Mouse (Mus musculus) stomach, embryonic 14.5 days (tissue): ENCODE measurements around the gene Gm10320. TPM values are rescaled to one million over a fixed set of nuclear protein-coding genes. Genes with fewer than 3 reads are reported as not detected.

Experiments
- ATAC-seq: fragments of 200-750 bp; cut with Nextera tagmentation; 2 replicates; pipeline ENCODE4 v1.8.0; 2017; ENCODE audit warnings: low read depth, moderate TSS enrichment; ENCODE audit not compliant: insufficient number of reproducible peaks, insufficient read depth, low FRiP score
- H3K27ac ChIP-seq: fragments of 300-500 bp; sonication (generic); 2 replicates; pipeline ENCODE4 v1.5.1; 2014; ENCODE audit warnings: mild to moderate bottlenecking, low read length, moderate library complexity, mixed read lengths
- H3K27me3 ChIP-seq: fragments of 300-500 bp; sonication (generic); 2 replicates; pipeline ENCODE4 v1.6.1; 2014; ENCODE audit warnings: low read length, control low read depth, mixed read lengths; ENCODE audit not compliant: control insufficient read depth, insufficient read depth
- H3K36me3 ChIP-seq: fragments of 300-500 bp; sonication (generic); 2 replicates; pipeline ENCODE4 v1.6.1; 2014; ENCODE audit warnings: mild to moderate bottlenecking, control low read depth, low read length, moderate library complexity, mixed read lengths; ENCODE audit not compliant: control insufficient read depth, insufficient read depth
- H3K4me1 ChIP-seq: fragments of 300-500 bp; sonication (generic); 2 replicates; pipeline ENCODE4 v1.6.1; 2014; ENCODE audit warnings: low read length, control low read depth, mixed read lengths; ENCODE audit not compliant: control insufficient read depth, insufficient read depth
- H3K4me2 ChIP-seq: fragments of 300-500 bp; sonication (generic); replicated peaks from 2 replicates; pipeline ENCODE4 v1.6.1; 2014; ENCODE audit warnings: low read depth, low read length, control low read depth
- H3K4me3 ChIP-seq: fragments of 300-500 bp; sonication (generic); 2 replicates; pipeline ENCODE4 v1.5.1; 2014; ENCODE audit warnings: low read depth, low read length, control low read depth
- H3K9ac ChIP-seq: fragments of 300-500 bp; sonication (generic); replicated peaks from 2 replicates; pipeline ENCODE4 v1.6.1; 2014; ENCODE audit warnings: low read depth, mild to moderate bottlenecking, control low read depth, low read length, moderate library complexity, mixed read lengths
- H3K9me3 ChIP-seq: fragments of 300-500 bp; sonication (generic); 2 replicates; pipeline ENCODE4 v1.6.1; 2016; ENCODE audit warnings: low read depth, low read length, control low read depth; ENCODE audit not compliant: control insufficient read depth
- WGBS: fragments of 180-500 bp; shearing (Covaris S2); extraction: QIAGEN DNeasy Blood & Tissue Kit; methylation state at CpG from one replicate; pipeline ENCODE4 v1.1.7; 2014; 5-methylcytosine and 5-hydroxymethylcytosine counted together
- polyA plus RNA-seq: library from polyadenylated mRNA; unstranded; fragments of >200 nt; fragmentation: Nextera tagmentation; extraction: Ambion mirVana; gene quantifications from 2 replicates; pipeline ENCODE4 v1.2.1, GENCODE M21; 2014

Gm10320 gene
- polyA plus RNA-seq, 1 experiment from 2014 or later: 1.2 TPM

DNA sequence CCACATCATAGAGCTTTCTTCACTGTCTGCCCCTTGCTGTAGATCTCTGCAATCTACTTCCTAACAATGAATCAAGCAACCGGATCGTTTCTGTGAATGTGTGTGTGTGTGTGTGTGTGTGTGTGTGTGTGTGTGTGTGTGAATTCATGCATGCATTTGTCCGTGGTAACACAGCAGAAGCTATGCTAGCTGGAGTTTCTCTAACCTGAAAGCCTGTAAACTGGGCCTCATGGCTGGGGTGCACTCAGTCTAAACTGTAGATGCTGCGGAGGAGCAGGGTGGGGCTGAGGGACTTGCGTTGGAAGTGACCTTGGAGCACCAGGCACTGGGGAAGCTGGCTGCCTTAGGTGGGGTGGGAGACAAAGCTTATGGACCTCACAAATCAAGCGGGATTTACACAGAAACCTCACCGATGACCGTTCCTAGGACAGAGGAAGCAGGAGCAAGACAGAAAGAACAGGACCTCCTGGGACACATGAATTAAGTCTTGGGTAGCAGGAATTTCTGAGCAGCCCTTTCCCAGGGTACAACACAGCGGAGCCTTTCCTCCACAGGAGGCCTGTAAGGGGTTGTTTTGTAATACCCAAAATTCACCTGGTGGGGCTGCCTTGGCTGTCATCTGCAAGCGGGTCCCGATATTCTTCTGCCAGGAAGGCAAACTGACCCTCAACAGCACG is 41.0 kb upstream of the Gm10320 start:
- Histone ChIP-seq H3K4me3 (no peak overlapping the region), H3K9me3 (no peaks in the 10 kb centered on the region), H3K27ac (no peak overlapping the region), H3K27me3 (no peaks in the 10 kb centered on the region), H3K36me3 (no peaks in the 10 kb centered on the region), H3K4me2 (no peak overlapping the region), H3K4me1 (peaks cover 18% of the 10 kb centered on the region; the same call in 1 of the 2 replicates), H3K9ac (no peak overlapping the region)
- no peak for ATAC-seq
- 44% methylated on average over 12 of the region's 12 CpGs for WGBS

DNA sequence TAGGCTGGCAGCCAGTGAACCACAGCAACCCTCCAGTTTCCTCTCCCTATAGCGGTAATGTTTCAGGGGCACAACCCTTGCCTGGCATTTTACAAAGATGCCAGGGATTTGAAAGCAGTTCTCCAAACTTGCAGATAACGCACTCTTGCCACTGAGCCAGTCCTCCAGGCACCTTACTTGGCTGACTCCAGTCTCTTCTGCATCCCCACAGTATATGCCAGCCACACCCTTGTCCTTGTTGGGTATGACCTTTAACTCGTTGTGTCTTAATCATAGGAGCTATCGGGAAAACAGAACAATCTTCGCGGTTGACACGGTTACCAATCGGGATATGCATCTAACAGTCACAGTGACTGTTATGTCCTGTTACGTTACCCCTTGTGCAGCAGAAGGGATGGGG is 40.2 kb upstream of the Gm10320 start:
- no peak for ATAC-seq

DNA sequence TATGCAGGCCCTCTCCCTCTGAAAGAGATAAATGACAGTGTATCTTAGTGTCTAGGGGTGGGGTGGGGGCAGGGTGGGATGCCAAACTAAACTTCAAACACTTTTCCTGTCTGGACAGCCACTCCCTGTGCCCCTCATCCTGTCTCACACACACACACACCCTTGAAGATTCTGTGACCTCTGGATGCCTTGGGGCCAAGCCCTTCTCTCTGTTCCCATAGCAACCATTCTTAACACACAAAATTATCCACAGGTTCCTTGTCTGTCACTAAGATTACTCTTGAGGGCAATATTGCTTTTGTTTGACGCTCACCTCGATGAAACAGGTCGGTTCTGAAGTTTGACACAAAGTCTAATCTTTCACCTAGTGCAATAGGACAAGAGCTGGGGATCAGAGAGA is 39.5 kb upstream of the Gm10320 start:
- 25% methylated on average over 3 of the region's 3 CpGs for WGBS
- no peaks in the 10 kb centered on the region for H3K36me3 ChIP-seq
- H3K4me2 ChIP-seq: no peak overlapping the region
- H3K27me3 ChIP-seq: no peaks in the 10 kb centered on the region
- H3K9ac ChIP-seq: no peak overlapping the region
- peaks cover 18% of the 10 kb centered on the region; the same call in 1 of the 2 replicates for H3K4me1 ChIP-seq
- ATAC-seq: no peak
- no peaks in the 10 kb centered on the region for H3K9me3 ChIP-seq
- H3K4me3 ChIP-seq: no peak overlapping the region
- no peak overlapping the region for H3K27ac ChIP-seq

More for the DNA sequence above, 40.2 kb upstream of the Gm10320 start:
- H3K4me2 ChIP-seq: no peak overlapping the region
- H3K9ac ChIP-seq: no peak overlapping the region
- no peak overlapping the region for H3K27ac ChIP-seq
- H3K9me3 ChIP-seq: no peaks in the 10 kb centered on the region
- no peaks in the 10 kb centered on the region for H3K27me3 ChIP-seq
- no peak overlapping the region for H3K4me3 ChIP-seq
- peaks cover 18% of the 10 kb centered on the region; the same call in 1 of the 2 replicates for H3K4me1 ChIP-seq
- 85% methylated on average over 9 of the region's 9 CpGs for WGBS
- no peaks in the 10 kb centered on the region for H3K36me3 ChIP-seq

DNA sequence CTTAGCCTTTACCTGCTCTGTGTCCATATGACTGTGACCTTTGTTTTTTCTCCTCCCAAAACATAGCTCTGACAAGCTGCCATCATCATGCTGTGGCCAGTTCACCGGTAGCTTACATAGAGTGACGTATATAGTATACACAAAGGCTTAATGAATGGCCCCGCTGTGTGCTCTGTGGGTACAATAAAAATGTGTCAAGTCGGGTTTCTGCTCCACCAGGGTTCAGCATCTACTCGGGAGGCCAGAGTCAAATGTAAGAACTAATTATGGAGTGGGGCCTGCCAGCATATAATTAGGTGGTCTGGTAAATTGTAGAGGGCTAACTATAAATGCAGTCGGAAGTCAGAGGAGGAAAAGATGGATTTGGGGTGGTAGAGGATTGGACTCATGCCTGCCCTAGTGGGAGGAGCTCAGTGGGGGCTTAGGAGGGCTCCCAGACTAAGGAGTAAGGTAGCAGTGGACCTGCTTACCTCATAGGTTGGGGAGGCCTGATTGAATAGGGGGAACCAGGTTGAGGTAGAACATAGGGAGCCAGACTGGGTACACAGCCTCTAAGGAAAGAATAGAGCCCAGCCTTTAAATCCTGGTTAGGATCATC is 32.0 kb upstream of the Gm10320 start:
- no peak overlapping the region for H3K4me3 ChIP-seq
- H3K4me1 ChIP-seq: no peaks in the 10 kb centered on the region
- no peaks in the 10 kb centered on the region for H3K9me3 ChIP-seq
- no peak overlapping the region for H3K4me2 ChIP-seq
- 37% methylated on average over 6 of the region's 6 CpGs for WGBS
- H3K9ac ChIP-seq: no peak overlapping the region
- H3K36me3 ChIP-seq: no peaks in the 10 kb centered on the region
- H3K27me3 ChIP-seq: no peaks in the 10 kb centered on the region
- H3K27ac ChIP-seq: no peak overlapping the region
- ATAC-seq: no peak

DNA sequence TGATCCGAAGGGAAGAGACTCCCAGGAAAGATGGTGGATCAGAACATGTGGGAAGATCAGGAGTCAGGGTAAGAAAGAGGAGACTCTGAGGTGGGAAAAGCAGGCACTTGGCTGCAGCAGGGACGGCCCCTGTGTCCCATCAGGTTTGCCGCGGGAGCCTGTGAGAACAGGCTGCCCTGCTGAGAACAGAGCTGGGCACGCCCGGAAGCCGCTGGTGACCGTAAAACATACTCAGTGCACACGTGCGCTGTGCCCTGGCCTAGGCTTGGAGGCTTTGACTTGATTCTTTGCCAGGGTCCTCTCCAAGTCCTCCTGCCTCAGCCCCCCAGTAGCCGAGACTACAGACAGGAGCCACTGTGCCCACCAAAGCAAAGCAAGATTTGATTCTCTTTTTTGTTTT is 26.5 kb upstream of the Gm10320 start:
- Histone ChIP-seq H3K4me1 (no peaks in the 10 kb centered on the region), H3K4me3 (no peak overlapping the region), H3K27ac (no peak overlapping the region), H3K9me3 (no peaks in the 10 kb centered on the region), H3K9ac (no peak overlapping the region), H3K27me3 (no peaks in the 10 kb centered on the region), H3K36me3 (no peaks in the 10 kb centered on the region), H3K4me2 (no peak overlapping the region)
- ATAC-seq: no peak
- WGBS: 24% methylated on average over 11 of the region's 11 CpGs

DNA sequence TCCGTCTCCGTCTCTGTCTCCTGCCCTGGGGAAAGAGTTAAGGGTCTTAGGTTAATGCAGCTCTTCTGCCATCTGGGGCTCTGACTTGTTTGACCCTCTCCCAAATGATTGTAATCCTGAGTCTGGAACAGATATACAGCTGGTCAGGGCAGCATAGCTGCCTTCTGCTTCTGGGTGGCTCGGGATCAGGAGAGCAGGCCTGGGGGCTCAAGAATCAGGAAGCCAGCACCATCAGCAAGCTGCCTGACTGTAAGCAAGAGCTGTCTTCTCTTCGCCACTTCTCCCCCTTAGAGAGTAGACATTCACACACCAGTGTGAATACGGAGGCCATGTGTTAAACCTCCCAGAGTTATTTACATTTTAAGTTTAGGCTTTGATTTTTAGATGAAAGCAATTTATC is 25.9 kb upstream of the Gm10320 start:
- no peaks in the 10 kb centered on the region for H3K27me3 ChIP-seq
- H3K4me1 ChIP-seq: no peaks in the 10 kb centered on the region
- no peak overlapping the region for H3K27ac ChIP-seq
- WGBS: 31% methylated on average over 5 of the region's 5 CpGs
- no peaks in the 10 kb centered on the region for H3K36me3 ChIP-seq
- no peak overlapping the region for H3K4me2 ChIP-seq
- H3K9me3 ChIP-seq: no peaks in the 10 kb centered on the region
- no peak for ATAC-seq
- H3K9ac ChIP-seq: no peak overlapping the region
- H3K4me3 ChIP-seq: no peak overlapping the region

DNA sequence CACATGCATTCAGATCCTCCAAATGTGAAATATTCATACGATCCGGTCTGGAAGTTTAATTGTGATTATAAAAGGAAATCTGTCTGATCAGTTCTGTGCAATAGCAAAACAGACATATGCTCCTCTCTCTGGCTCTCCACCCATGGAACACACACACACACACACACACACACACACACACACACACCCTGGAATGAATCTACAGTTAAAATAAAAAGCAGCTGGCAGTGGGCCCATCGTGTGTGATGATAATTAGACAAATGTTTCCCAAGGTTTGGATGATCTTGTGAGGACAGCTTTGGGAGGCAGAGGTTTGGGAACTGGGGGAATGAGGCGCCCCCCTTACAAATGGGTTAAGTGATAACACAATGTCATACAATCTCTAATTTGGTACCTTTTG is 25.2 kb upstream of the Gm10320 start:
- no peaks in the 10 kb centered on the region for H3K4me1 ChIP-seq

DNA sequence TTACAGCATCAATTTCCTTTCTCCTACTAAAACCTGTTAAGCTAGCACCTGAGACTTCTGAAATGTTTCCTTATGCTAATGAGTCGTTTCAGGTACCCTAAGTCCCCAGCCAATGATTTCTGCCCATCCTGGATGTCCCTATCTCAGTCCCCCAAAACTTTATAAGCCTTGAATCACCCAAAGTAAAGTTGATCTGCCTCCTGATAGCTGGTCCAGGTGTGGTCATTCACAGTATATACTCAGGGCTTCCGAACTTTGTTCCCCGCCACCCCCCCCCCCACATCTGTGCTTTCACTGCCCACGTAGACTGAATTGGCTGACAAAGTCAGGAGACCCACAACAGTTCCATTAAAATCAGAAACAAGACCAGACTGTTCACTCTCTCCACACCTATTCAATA is 20.3 kb upstream of the Gm10320 start:
- no peak overlapping the region for H3K27ac ChIP-seq
- H3K27me3 ChIP-seq: peaks cover 3% of the 10 kb centered on the region; the same call in 1 of the 2 replicates
- H3K4me3 ChIP-seq: no peak overlapping the region
- 80% methylated on average over 4 of the region's 4 CpGs for WGBS
- no peaks in the 10 kb centered on the region for H3K9me3 ChIP-seq
- no peaks in the 10 kb centered on the region for H3K4me1 ChIP-seq
- H3K36me3 ChIP-seq: no peaks in the 10 kb centered on the region
- ATAC-seq: no peak
- no peak overlapping the region for H3K9ac ChIP-seq
- H3K4me2 ChIP-seq: no peak overlapping the region

More for the DNA sequence above, 25.2 kb upstream of the Gm10320 start:
- H3K4me2 ChIP-seq: no peak overlapping the region
- WGBS: 71% methylated on average over 4 of the region's 4 CpGs
- no peak for ATAC-seq
- H3K9me3 ChIP-seq: no peaks in the 10 kb centered on the region
- H3K4me3 ChIP-seq: no peak overlapping the region
- H3K27me3 ChIP-seq: no peaks in the 10 kb centered on the region
- no peaks in the 10 kb centered on the region for H3K36me3 ChIP-seq
- H3K9ac ChIP-seq: no peak overlapping the region
- no peak overlapping the region for H3K27ac ChIP-seq
